Mouse (Mus musculus) cerebellum, postnatal 25 days (tissue): ENCODE data around the gene Hspa1l.
"Not testable (repeated sequence)": the region's sequence is repeated elsewhere in the genome, so short reads cannot be mapped to it uniquely, and the experiment has no call there.

Experiments
- DNase-seq, 2 experiments: peaks; one replicate each; pipeline ENCODE4 v3.0.0; 2021; ENCODE audit warnings: mixed read lengths in 2 of 2

Hspa1l gene

DNA sequence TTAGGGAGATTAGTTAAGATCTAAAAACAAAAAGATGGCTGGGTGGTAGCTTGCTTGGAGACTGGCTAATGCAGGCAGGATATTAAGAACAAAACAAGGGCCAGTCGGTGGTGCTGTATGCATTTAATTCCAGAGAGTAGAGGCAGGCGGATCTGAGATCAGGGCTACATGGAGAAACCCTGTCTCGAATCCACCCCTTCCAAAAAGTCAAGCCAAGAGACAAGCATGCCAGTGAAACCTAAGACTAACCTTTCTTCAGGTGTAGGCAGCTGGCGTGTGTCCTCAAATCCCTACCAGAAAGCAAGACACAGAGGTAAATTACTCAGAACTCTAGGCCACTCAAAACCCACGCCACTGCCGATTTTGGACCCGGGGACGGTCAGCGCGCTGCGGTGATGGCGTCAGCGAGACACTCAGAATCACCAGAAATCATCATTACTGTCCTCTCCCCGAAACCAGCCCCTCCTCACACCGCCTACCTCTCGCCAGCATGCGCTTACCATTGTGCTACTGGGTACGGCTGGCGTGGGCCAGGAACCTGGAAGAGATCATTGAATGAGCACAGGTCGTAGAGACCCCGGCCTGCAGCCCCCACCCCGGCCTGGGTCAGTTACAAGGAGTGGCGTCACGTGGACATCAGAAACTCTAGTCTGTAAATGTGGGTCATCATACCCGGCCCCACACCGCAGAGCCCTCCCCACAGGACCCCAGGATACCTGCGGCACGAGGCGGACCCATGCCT is 20.7 kb upstream of the Hspa1l start:
- DNase-seq: no peak

DNA sequence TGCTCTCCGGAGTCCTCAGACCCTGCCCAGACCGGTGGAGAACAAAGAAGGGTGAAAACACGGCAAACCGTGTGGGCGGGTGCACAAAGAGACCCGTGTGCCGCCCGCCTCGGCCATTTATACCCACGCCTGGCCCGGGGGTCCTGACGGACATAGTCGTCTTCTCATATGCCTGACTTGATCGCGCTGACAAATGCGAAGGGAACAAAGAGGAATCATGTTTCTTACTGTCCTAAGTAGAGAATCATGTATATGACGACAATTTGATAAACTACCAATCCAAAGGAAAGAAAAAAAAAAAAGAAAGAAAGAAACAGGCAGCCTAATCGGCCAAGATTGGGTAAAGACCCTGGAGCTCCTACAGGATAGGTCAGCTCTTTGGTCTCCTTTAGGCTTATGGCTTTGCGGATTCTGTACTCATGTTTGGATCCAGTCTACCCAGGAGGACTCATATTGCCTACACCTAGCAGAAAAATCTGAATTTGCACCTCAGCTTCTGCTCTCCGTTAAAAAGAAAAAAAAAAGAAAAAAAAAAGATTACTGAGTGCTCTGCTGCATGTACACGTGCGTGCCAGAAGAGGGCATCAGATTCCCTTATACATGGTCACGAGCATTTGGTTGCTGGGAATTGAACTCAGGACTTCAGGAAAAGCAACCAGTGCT is 20.0 kb upstream of the Hspa1l start:
- peak; percentile 83 to 87 for DNase-seq

- no peak for DNase-seq
These were observed 19.2 kb upstream of the Hspa1l start for GRCm38 (mm10) chr17:34953258-34953657.

DNA sequence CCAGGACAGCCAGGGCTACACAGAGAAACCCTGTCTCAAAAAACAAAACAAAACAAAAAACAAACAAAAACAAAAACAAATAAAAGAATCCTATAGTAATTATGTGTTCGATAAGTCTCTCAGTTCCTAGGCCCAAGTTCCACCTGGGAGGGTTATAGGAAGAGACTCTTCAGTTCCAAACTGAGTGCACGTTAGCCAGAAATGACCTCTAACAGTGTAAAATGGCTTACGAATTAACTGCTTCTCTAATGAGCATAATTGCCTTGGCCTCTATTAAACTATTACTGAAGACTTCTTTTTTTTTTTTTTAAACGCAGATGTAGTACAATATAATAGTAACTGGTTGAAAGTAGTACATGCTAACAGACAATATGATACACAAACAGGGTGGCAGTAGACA is 18.6 kb upstream of the Hspa1l start:
- no peak for DNase-seq

DNA sequence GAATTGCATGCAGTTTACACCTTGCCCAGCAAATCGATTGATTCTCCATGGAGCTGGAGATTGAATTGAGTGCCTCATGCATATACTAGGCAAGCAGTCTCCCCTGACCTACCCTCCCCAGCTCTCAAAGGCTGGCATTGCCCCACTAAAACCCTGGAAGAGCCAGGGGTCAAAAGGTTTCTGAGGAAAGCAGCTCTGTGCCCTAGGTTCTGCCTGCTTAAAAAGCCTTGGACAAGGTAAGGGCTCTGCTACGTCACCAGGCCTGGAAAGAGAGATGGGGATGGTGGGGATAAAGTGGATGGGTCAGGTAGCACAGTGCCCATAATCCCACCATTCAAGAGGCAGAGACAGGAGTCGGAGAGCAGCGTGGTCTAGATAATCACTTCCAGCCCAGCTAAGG is 17.7 kb upstream of the Hspa1l start:
- DNase-seq: no peak

DNA sequence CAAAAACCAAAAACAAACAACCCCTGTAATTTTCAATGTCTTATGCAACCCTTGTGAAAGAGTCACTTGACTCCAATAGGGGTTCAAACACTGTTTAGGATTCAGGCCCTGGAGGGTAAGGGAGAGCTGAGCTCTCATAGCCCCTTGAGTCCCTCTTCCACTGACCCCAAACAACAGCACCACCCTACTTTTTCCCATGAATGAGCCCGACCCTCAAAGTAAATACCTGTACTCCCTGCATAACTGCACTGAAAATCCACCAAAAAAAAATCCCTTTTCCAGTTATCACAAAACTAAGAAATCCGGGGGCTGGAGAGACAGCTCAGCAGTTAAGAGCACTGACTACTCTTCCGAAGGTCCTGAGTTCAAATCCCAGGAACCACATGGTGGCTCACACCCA is 16.6 kb upstream of the Hspa1l start:
- DNase-seq: no peak

DNA sequence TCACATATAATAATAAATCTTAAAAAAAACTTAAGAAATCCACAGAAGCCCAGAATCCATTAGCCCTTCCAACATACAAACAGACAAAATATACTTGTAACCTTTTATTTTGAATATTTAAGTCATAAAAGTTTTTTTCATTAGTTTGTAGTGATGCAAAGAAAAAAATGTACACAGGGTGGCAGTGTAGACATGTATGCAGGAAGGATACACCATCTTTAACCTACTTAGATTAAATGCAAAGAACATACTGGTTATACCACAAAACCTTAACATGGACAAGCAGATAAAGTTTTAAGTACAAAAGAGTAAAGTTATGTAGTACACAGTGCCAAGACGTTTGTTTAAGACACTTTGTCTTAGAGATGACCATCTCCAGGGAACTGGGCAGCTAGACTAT is 16.2 kb upstream of the Hspa1l start:
- no peak for DNase-seq

- DNase-seq: not testable (repeated sequence)
These were observed 15.2 kb upstream of the Hspa1l start for GRCm38 (mm10) chr17:34957291-34957690.

GRCm38 (mm10) chr17:34957966-34958365 is 14.5 kb upstream of the Hspa1l start:
- not testable (repeated sequence) for DNase-seq

DNA sequence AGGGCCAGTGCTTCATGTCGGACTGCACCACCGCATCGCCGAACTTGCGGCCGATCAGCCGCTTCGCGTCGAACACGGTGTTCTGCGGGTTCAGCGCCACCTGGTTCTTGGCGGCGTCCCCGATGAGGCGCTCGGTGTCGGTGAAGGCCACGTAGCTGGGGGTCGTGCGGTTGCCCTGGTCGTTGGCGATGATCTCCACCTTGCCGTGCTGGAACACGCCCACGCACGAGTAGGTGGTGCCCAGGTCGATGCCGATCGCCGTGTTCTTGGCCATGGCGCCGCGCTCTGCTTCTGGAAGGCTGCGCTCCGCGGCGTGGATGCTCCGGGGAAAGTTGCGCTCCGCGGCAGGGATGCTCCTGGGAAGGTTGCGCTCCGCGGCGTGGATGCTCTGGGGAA is 13.8 kb upstream of the Hspa1l start:
- peak in 1 of 2 experiments; percentile 46 for DNase-seq

GRCm38 (mm10) chr17:34959130-34959778 is 13.2 kb upstream of the Hspa1l start, which contains the start of gene Hspa1b:
Gene Hspa1b, minus strand, starts transcription at chr17:34959238.
- DNase-seq: peak; percentile 84 to 91

DNA sequence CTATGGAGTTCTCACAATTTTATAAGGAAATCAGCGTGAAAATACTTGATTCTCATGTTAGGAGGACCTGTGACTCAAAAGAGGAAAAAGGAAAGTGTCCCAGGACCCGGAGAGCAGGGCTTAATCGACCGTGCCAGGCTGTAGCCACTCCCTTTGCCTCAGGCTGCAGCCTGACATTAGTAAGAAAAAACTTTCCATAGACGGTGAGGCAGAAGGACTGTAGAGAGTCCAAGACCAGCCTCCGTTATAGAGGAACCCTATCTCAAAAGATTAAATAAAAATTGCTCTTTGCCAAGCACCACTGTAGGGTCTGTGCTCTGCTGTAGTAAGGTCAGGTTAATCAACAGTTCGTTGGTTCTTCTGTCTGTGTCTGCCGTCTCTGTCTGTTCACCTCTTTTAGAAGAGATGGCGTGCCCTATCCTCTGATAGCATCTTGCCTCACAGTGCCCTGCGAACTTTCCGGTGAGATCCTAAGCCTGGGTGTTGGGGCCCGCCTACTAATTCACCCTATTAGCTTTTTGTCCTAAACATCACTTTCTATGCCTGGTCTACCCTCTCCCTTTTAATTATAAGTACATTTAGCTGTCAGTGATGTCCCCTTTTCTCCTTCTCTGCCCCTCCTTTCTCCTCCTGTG is 12.5 kb upstream of the Hspa1l start:
- DNase-seq: no peak

GRCm38 (mm10) chr17:34960702-34961493 is 11.6 kb upstream of the Hspa1l start:
- DNase-seq: no peak

DNA sequence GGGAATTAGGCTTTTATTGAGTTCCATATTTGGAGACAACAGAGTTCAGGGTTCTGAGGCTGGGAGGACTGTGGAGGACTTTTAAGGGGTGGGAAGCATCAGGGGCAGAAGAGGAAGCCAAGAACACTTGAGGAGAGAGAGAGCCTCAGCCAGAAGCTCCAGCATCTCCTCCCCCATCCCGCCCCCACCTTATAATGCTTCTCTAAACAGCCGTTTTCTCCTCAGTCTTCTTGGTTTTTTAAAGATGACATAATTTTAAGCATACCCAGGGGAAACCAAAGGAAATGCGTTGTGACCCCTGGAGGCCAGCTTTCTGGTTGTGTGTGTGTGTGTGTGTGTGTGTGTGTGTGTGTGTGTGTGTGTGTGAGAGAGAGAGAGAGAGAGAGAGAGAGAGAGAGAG is 10.4 kb upstream of the Hspa1l start:
- no peak for DNase-seq

- no peak for DNase-seq
These were observed 9.7 kb upstream of the Hspa1l start for GRCm38 (mm10) chr17:34962841-34963240.

DNA sequence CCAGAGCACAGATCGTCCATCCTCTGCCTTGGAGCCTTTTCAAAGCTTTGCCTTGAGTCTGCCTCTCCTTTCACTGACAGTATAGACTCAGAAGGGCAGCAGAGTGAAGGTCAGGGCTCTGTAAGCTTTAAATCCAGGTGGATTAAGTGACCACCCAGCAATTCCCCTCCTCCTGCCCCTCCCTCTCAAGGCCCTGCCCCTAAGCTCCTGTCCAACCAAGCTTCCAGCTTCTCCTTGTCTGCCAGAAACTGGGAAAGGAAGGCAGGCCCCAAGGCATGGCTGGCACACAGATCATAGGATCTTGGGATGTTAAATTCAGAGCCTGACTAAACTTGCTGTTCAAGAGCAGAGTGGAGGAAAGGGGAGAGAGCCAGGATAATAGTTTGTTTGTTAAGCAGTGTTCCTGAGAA is 7.9 kb upstream of the Hspa1l start:
- no peak for DNase-seq

DNA sequence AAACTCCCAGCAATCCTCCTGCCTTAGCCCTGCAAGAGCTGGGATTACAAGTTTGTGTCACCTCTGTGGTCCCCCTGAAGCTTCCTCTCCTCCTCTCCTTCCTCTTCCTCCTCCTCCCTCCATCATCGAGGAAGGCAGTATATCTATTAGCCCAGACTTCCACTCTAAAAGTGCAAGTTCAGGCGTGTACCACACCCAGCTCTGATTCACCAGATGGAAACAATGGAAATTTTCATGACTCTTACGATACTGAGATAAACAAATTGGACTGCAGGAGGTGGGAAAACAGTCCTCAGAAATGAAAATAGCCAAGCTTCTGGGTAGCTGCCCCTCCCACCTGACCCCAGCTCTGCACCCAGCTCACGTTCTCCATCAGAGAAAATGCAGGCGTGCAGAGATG is 6.9 kb upstream of the Hspa1l start:
- DNase-seq: no peak

- not testable (repeated sequence) for DNase-seq
These were observed 2.7 kb upstream of the Hspa1l start, which contains the start of gene Gm20481 for GRCm38 (mm10) chr17:34969822-34970221. Gene Gm20481, plus strand, starts transcription at chr17:34969912.

DNA sequence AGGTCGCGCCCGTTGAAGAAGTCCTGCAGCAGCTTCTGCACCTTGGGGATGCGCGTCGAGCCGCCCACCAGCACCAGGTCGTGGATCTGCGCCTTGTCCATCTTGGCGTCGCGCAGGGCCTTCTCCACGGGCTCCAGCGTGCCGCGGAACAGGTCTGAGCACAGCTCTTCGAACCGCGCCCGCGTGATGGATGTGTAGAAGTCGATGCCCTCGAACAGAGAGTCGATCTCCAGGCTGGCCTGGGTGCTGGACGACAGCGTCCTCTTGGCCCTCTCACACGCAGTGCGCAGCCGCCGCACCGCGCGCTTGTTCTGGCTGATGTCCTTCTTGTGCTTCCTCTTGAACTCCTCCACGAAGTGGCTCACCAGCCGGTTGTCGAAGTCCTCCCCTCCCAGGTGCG is 1.7 kb upstream of the Hspa1l start:
- not testable (repeated sequence) for DNase-seq

- peak in 1 of 2 experiments; percentile 33 for DNase-seq
These were observed 822 bp upstream of the Hspa1l start for GRCm38 (mm10) chr17:34971694-34972068.

DNA sequence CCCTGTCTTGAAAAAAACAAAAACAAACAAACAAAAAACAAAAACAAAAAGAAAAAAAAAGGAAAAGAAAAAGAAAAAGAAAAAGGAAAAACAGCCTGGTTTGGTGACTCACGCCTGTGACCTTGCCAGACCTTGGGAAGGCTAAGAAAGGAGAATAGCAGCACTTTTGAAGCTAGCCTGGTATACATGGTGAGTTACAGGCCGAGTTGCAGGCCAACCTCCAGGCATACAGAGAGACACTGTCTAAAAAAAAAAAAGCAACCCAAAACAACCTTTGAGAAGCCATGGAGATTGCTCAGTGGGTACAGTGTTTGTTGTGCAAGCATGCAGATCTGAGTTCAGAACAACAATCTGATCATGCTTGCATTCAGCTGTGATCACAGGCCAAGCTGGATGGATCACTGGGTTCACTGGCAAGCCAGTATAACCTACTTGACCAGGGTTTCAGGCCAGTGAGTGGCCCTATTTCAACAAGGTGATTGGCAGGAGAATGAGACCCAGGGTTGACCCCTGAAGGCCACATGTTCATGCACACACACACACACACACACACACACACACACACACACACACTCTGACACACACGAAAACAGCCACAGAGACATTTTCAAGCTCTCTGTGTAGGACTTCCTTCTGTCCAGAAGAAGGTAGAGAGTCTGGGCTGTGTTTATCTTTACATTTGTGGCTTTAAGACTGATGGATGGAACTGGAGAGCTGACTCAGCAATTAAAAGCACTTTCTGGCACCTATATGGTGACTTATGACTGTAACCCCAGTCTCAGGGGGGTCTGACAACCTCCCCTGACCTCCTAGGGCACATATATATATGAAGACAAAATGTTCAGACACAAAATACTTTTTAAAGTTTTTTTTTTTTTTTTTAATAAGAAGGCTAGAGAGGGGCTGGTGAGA is 3.3 kb downstream of the Hspa1l start:
- DNase-seq: no peak
